Mouse (Mus musculus): Measurements from ENCODE around the gene Tsga10ip. TPM values are rescaled to one million over a fixed set of nuclear protein-coding genes. Genes with fewer than 3 reads are reported as not detected.
"Not testable (repeated sequence)": the region's sequence is repeated elsewhere in the genome, so short reads cannot be mapped to it uniquely, and the experiment has no call there.

Tsga10ip gene
- polyA plus RNA-seq, 1 experiment: 0.59 TPM

GRCm38 (mm10) chr19:5362186-5362585 lies 40.1 kb downstream of the Tsga10ip start:
- Histone ChIP-seq H3K4me3 (ENCODE audit: control insufficient read depth, insufficient read depth, low read length) (no peak overlapping the region), H3K27ac (ENCODE audit: control insufficient read depth, insufficient read depth, low read length) (no peak overlapping the region), H3K27me3 (ENCODE audit: control insufficient read depth, insufficient read depth, low read length) (no peaks in the 10 kb centered on the region), H3K4me1 (replicated peaks; ENCODE audit: control insufficient read depth, insufficient read depth, low read length) (peaks cover 16% of the 10 kb centered on the region), H3K36me3 (ENCODE audit: control insufficient read depth, insufficient read depth, low read length) (no peaks in the 10 kb centered on the region)
- WGBS: 98% methylated on average over 2 of the region's 2 CpGs
- DNase-seq: no peak
- TF ChIP-seq CTCF (IDR thresholded peaks at IDR 0.05; ENCODE audit: borderline replicate concordance, control insufficient read depth, extremely low read depth, insufficient read depth, low read length, poor library complexity) (no peak), POLR2A (IDR thresholded peaks at IDR 0.05; ENCODE audit: control insufficient read depth, extremely low read depth, insufficient read depth, low read length, poor library complexity) (no peak)

GRCm38 (mm10) chr19:5356080-5356479 lies 46.2 kb downstream of the Tsga10ip start:
- Histone ChIP-seq H3K27me3 (ENCODE audit: control insufficient read depth, insufficient read depth, low read length) (no peaks in the 10 kb centered on the region), H3K27ac (ENCODE audit: control insufficient read depth, insufficient read depth, low read length) (no peak overlapping the region), H3K4me3 (ENCODE audit: control insufficient read depth, insufficient read depth, low read length) (no peak overlapping the region), H3K4me1 (replicated peaks; ENCODE audit: control insufficient read depth, insufficient read depth, low read length) (no peaks in the 10 kb centered on the region), H3K36me3 (ENCODE audit: control insufficient read depth, insufficient read depth, low read length) (no peaks in the 10 kb centered on the region)
- WGBS: no CpG with 5 or more reads among the region's 1 CpGs
- no peak for TF ChIP-seq POLR2A (IDR thresholded peaks at IDR 0.05; ENCODE audit: control insufficient read depth, extremely low read depth, insufficient read depth, low read length, poor library complexity)
- TF ChIP-seq CTCF (IDR thresholded peaks at IDR 0.05; ENCODE audit: borderline replicate concordance, control insufficient read depth, extremely low read depth, insufficient read depth, low read length, poor library complexity): no peak
- DNase-seq: no peak

GRCm38 (mm10) chr19:5353609-5354008 lies 48.7 kb downstream of the Tsga10ip start:
- no peaks in the 10 kb centered on the region for H3K36me3 ChIP-seq (ENCODE audit: control insufficient read depth, insufficient read depth, low read length)
- no peak for DNase-seq
- no peak overlapping the region for H3K27ac ChIP-seq (ENCODE audit: control insufficient read depth, insufficient read depth, low read length)
- TF ChIP-seq POLR2A (IDR thresholded peaks at IDR 0.05; ENCODE audit: control insufficient read depth, extremely low read depth, insufficient read depth, low read length, poor library complexity): no peak
- TF ChIP-seq CTCF (IDR thresholded peaks at IDR 0.05; ENCODE audit: borderline replicate concordance, control insufficient read depth, extremely low read depth, insufficient read depth, low read length, poor library complexity): no peak
- no peak overlapping the region for H3K4me3 ChIP-seq (ENCODE audit: control insufficient read depth, insufficient read depth, low read length)
- no peaks in the 10 kb centered on the region for H3K27me3 ChIP-seq (ENCODE audit: control insufficient read depth, insufficient read depth, low read length)
- 87% methylated on average over 2 of the region's 2 CpGs for WGBS
- H3K4me1 ChIP-seq (replicated peaks; ENCODE audit: control insufficient read depth, insufficient read depth, low read length): peaks cover 6% of the 10 kb centered on the region

- 85% methylated on average over 6 of the region's 6 CpGs for WGBS
- not testable (repeated sequence) for H3K27ac ChIP-seq (ENCODE audit: control insufficient read depth, insufficient read depth, low read length); DNase-seq; H3K36me3 ChIP-seq (ENCODE audit: control insufficient read depth, insufficient read depth, low read length); H3K27me3 ChIP-seq (ENCODE audit: control insufficient read depth, insufficient read depth, low read length)
- peaks cover 11% of the 10 kb centered on the region for H3K4me1 ChIP-seq (replicated peaks; ENCODE audit: control insufficient read depth, insufficient read depth, low read length)
- H3K4me3 ChIP-seq (ENCODE audit: control insufficient read depth, insufficient read depth, low read length): peak within 1 kb of the TSS; percentile 43
Measured at GRCm38 (mm10) chr19:5349502-5349873, 52.8 kb downstream of the Tsga10ip start, which contains the start of gene Cst6. TSS of gene Cst6 (minus strand) at chr19:5349574.

- Histone ChIP-seq H3K4me3 (ENCODE audit: control insufficient read depth, insufficient read depth, low read length) (peak overlapping the region; percentile 43), H3K4me1 (replicated peaks; ENCODE audit: control insufficient read depth, insufficient read depth, low read length) (peaks cover 11% of the 10 kb centered on the region), H3K36me3 (ENCODE audit: control insufficient read depth, insufficient read depth, low read length) (no peaks in the 10 kb centered on the region), H3K27me3 (ENCODE audit: control insufficient read depth, insufficient read depth, low read length) (no peaks in the 10 kb centered on the region), H3K27ac (ENCODE audit: control insufficient read depth, insufficient read depth, low read length) (no peak overlapping the region)
- DNase-seq: peak; percentile 23
- TF ChIP-seq CTCF (IDR thresholded peaks at IDR 0.05; ENCODE audit: borderline replicate concordance, control insufficient read depth, extremely low read depth, insufficient read depth, low read length, poor library complexity) (peak; percentile 26; the same call in 1 of the 2 replicates), POLR2A (IDR thresholded peaks at IDR 0.05; ENCODE audit: control insufficient read depth, extremely low read depth, insufficient read depth, low read length, poor library complexity) (0 out of 2 replicates have a peak, but pooled peaks have one; percentile 18)
- WGBS: 5% methylated on average over 34 of the region's 34 CpGs
Measured at GRCm38 (mm10) chr19:5348526-5349501, 53.5 kb downstream of the Tsga10ip start.

- Histone ChIP-seq H3K36me3 (ENCODE audit: control insufficient read depth, insufficient read depth, low read length) (no peaks in the 10 kb centered on the region), H3K4me1 (replicated peaks; ENCODE audit: control insufficient read depth, insufficient read depth, low read length) (peaks cover 11% of the 10 kb centered on the region), H3K27me3 (ENCODE audit: control insufficient read depth, insufficient read depth, low read length) (no peaks in the 10 kb centered on the region), H3K4me3 (ENCODE audit: control insufficient read depth, insufficient read depth, low read length) (no peak overlapping the region), H3K27ac (ENCODE audit: control insufficient read depth, insufficient read depth, low read length) (no peak overlapping the region)
- WGBS: 95% methylated on average over 6 of the region's 6 CpGs
- TF ChIP-seq CTCF (IDR thresholded peaks at IDR 0.05; ENCODE audit: borderline replicate concordance, control insufficient read depth, extremely low read depth, insufficient read depth, low read length, poor library complexity) (no peak), POLR2A (IDR thresholded peaks at IDR 0.05; ENCODE audit: control insufficient read depth, extremely low read depth, insufficient read depth, low read length, poor library complexity) (no peak)
- DNase-seq: no peak
Measured at GRCm38 (mm10) chr19:5348064-5348463, 54.3 kb downstream of the Tsga10ip start.
